Mouse (Mus musculus): ENCODE measurements around the gene Bckdhb.

DNA sequence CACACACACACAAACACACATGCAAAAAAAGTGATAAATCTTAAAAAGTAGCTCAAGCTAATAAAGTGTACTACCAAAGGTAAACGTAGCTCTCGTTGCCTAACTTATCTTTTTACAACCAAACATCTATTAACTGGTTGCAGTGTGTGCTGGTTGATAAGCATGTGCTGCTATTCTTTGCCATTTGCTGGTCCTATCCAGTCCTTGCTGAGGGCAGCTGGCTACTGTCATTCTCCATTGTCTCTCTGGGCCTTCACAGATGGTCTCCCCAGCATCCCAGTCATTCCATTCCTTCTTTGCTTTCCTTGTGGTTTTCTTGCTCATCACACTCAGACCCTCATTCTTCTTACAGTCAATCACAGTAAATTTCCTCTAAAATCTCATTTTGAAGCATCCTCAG lies 50.9 kb downstream of the Bckdhb start:
- no peak for TF ChIP-seq CTCF (conservative IDR thresholded peaks at IDR 0.05; ENCODE audit: low read length)
- TF ChIP-seq NANOG (IDR thresholded peaks at IDR 0.05; ENCODE audit: borderline replicate concordance, low read length): no peak
- no peak for TF ChIP-seq POU5F1 (IDR thresholded peaks at IDR 0.05; ENCODE audit: borderline replicate concordance, low read length)
